Mouse (Mus musculus): ENCODE results near the gene Il11ra2. TPM values are rescaled to one million over a fixed set of nuclear protein-coding genes. Genes with fewer than 3 reads are reported as not detected.
"Not testable (repeated sequence)": the region's sequence is repeated elsewhere in the genome, so short reads cannot be mapped to it uniquely, and the experiment has no call there.

The Il11ra2 gene
- not detected for total RNA-seq (2021)
- long read RNA-seq = 0 reads

GRCm38 (mm10) chr4:42661793-42662192 lies at the start of gene Il11ra2:
Gene Il11ra2, minus strand, starts transcription at chr4:42661893.
- not testable (repeated sequence) for DNase-seq (ENCODE audit: low spot score in 2 of 2)

GRCm38 (mm10) chr4:42682183-42682524 lies 20.5 kb upstream of the Il11ra2 start:
- not testable (repeated sequence) for DNase-seq (ENCODE audit: low spot score in 2 of 2)

GRCm38 (mm10) chr4:42681473-42682182 lies 19.9 kb upstream of the Il11ra2 start:
- DNase-seq (ENCODE audit: low spot score in 2 of 2) = not testable (repeated sequence)

- DNase-seq (ENCODE audit: low spot score in 2 of 2) = not testable (repeated sequence)
Measured at GRCm38 (mm10) chr4:42680374-42681356, 19.0 kb upstream of the Il11ra2 start.

GRCm38 (mm10) chr4:42679365-42679764 lies 17.7 kb upstream of the Il11ra2 start:
- DNase-seq (ENCODE audit: low spot score in 2 of 2) = not testable (repeated sequence)

- not testable (repeated sequence) for DNase-seq (ENCODE audit: low spot score in 2 of 2)
Measured at GRCm38 (mm10) chr4:42675415-42675814, 13.7 kb upstream of the Il11ra2 start.

GRCm38 (mm10) chr4:42654951-42655350 lies 6.7 kb downstream of the Il11ra2 start, which contains the start of gene Ccl27b:
Gene Ccl27b, plus strand, starts transcription at chr4:42655251.
- not testable (repeated sequence) for DNase-seq (ENCODE audit: low spot score in 2 of 2)

GRCm38 (mm10) chr4:42629419-42629818 lies 32.3 kb downstream of the Il11ra2 start, which contains the start of gene Gm2564:
Gene Gm2564, plus strand, starts transcription at chr4:42629719.
- DNase-seq (ENCODE audit: low spot score in 2 of 2) = not testable (repeated sequence)

- DNase-seq (ENCODE audit: low spot score in 2 of 2) = not testable (repeated sequence)
Measured at GRCm38 (mm10) chr4:42611895-42612294, 49.8 kb downstream of the Il11ra2 start, which contains the start of gene Gm10591. Gene Gm10591, plus strand, starts transcription at chr4:42612195.

Other genes starting within 250 kb of the Il11ra2 start
- gene Gm21586, start 222.5 kb downstream of the Il11ra2 start, total RNA-seq (2021) = not detected
- 1 to 10 TPM; 2.3 to 2.5 TPM for gene Gm2163, start 195.1 kb downstream of the Il11ra2 start, total RNA-seq (2021)
- not detected for gene Fam205a2, start 133.7 kb downstream of the Il11ra2 start, total RNA-seq (2021)
- gene Gm10591, start 49.7 kb downstream of the Il11ra2 start, total RNA-seq (2021) = not detected
- gene Gm2564, start 32.2 kb downstream of the Il11ra2 start, total RNA-seq (2021) = 10 to 100 TPM; 11.5 to 12.2 TPM
- gene Ccl27b, start 6.6 kb downstream of the Il11ra2 start, total RNA-seq (2021) = 1 to 10 TPM in 1 of 2 experiments, not detected in 1; 1.6 TPM
- 1 to 10 TPM; 1.4 to 2.5 TPM for gene 4930578G10Rik, start 73.7 kb upstream of the Il11ra2 start, total RNA-seq (2021)
- under 1 TPM in 1 of 2 experiments, not detected in 1; 0.96 TPM for gene Ccl19, start 94.7 kb upstream of the Il11ra2 start, total RNA-seq (2021)
- not detected for gene Ccl21a, start 112.1 kb upstream of the Il11ra2 start, total RNA-seq (2021)
- under 1 TPM in 1 of 2 experiments, not detected in 1; 0.22 TPM for gene Fam205a1, start 192.0 kb upstream of the Il11ra2 start, total RNA-seq (2021)
- 1 to 10 TPM in 1 of 2 experiments, under 1 TPM in 1; 0.91 to 1.4 TPM for gene Gm12394, start 194.9 kb upstream of the Il11ra2 start, total RNA-seq (2021)
- gene Fam205c, start 212.3 kb upstream of the Il11ra2 start, total RNA-seq (2021) = under 1 TPM in 1 of 2 experiments, not detected in 1; 0.38 TPM

Data from layer of hippocampus, postnatal 10 days (tissue).